Mouse (Mus musculus) C2C12 (cell line): Measurements from ENCODE around the gene Lgals3bp. TPM values are rescaled to one million over a fixed set of nuclear protein-coding genes. Genes with fewer than 3 reads are reported as not detected.

ENCODE experiments used
- H3K27me3 ChIP-seq: one replicate; pipeline ENCODE4 v1.6.1; 2011; ENCODE audit not compliant: control insufficient read depth, insufficient read depth, insufficient read length
- H3K36me3 ChIP-seq: one replicate; pipeline ENCODE4 v1.6.1; 2011; ENCODE audit not compliant: control insufficient read depth, insufficient read depth
- H3K4me3 ChIP-seq: one replicate; pipeline ENCODE4 v1.5.1; 2011; ENCODE audit warnings: mild to moderate bottlenecking, control low read depth; ENCODE audit not compliant: poor library complexity, insufficient read depth, severe bottlenecking
- H3K79me2 ChIP-seq: one replicate; pipeline ENCODE4 v1.6.1; 2011; ENCODE audit not compliant: control insufficient read depth, insufficient read depth
- H3K79me3 ChIP-seq: one replicate; pipeline ENCODE4 v1.6.1; 2011; ENCODE audit warnings: low read depth, control low read depth
- H3ac ChIP-seq: one replicate; pipeline ENCODE3; 2011; ENCODE audit warnings: low read depth; ENCODE audit not compliant: control insufficient read depth, insufficient read length
- CEBPB ChIP-seq: IDR thresholded peaks from one replicate; pipeline ENCODE4 v1.6.1; 2011; ENCODE audit warnings: low read depth, mild to moderate bottlenecking, control low read depth, moderate library complexity
- CTCF ChIP-seq: IDR thresholded peaks from one replicate; pipeline ENCODE4 v1.5.1; 2011; ENCODE audit not compliant: control insufficient read depth, insufficient read depth, insufficient read length
- FOSL1 ChIP-seq: IDR thresholded peaks from one replicate; pipeline ENCODE4 v1.8.0; 2011; ENCODE audit warnings: mild to moderate bottlenecking, low read length; ENCODE audit not compliant: poor library complexity, insufficient read depth, severe bottlenecking
- MAX ChIP-seq: IDR thresholded peaks from one replicate; pipeline ENCODE4 v1.6.1; 2011; ENCODE audit warnings: mild to moderate bottlenecking, control low read depth
- MYOD1 ChIP-seq: IDR thresholded peaks from one replicate; pipeline ENCODE4 v1.6.1; 2011; ENCODE audit warnings: low read depth; ENCODE audit not compliant: control insufficient read depth, insufficient read length
- MYOG ChIP-seq: IDR thresholded peaks from one replicate; pipeline ENCODE4 v1.6.1; 2011; ENCODE audit not compliant: control insufficient read depth, insufficient read length; ENCODE audit errors: extremely low read depth
- USF1 ChIP-seq: IDR thresholded peaks from one replicate; pipeline ENCODE4 v1.6.1; 2011; ENCODE audit warnings: low read depth, mild to moderate bottlenecking, control low read depth, moderate library complexity
- polyA plus RNA-seq: library from polyadenylated mRNA; unstranded; fragments of >200 nt; fragmentation: generic; extraction: Trizol; gene quantifications from one replicate; pipeline ENCODE4 v1.2.1, GENCODE M21; 2012; ENCODE audit warnings: missing spikeins

Gene Lgals3bp
- polyA plus RNA-seq, 1 experiment = 6.6 TPM

DNA sequence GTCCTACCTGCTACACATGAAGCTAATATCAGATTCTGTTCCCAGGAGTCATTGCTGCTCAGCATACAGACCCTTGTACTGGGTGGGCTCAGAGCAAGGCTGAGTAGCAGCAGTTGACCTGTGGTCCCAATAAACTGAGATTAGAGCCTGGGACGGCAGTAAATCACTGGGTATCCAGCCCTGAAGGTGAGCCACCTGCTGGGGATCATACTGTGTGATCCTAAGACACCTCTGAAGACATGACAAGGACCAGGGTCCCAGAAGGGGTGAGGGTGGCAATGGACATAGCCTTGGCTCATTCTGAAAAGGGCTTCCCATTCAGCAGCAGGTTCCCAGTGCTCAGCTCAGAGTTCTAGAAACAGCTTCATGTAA, 8.2 kb upstream of the Lgals3bp start:
- H3K36me3 ChIP-seq = peaks cover 31% of the 10 kb centered on the region

GRCm38 (mm10) chr11:118409106-118410072, 7.5 kb upstream of the Lgals3bp start:
- Histone ChIP-seq H3K4me3 (no peak overlapping the region), H3K36me3 (peaks cover 26% of the 10 kb centered on the region), H3K27me3 (no peaks in the 10 kb centered on the region), H3ac (no peak overlapping the region), H3K79me2 (no peaks in the 10 kb centered on the region), H3K79me3 (no peaks in the 10 kb centered on the region)
- TF ChIP-seq MAX = no peak
- no peak for TF ChIP-seq USF1
- no peak for TF ChIP-seq CEBPB
- TF ChIP-seq CTCF = no peak

More for the DNA sequence above, 8.2 kb upstream of the Lgals3bp start:
- Histone ChIP-seq H3K79me2 (no peaks in the 10 kb centered on the region), H3ac (no peak overlapping the region), H3K4me3 (no peak overlapping the region), H3K27me3 (no peaks in the 10 kb centered on the region), H3K79me3 (no peaks in the 10 kb centered on the region)
- TF ChIP-seq MAX (no peak), USF1 (no peak), CTCF (no peak), CEBPB (no peak), FOSL1 (no peak), MYOG (no peak), MYOD1 (no peak)

GRCm38 (mm10) chr11:118408051-118408740, 6.3 kb upstream of the Lgals3bp start:
- Histone ChIP-seq H3K4me3 (no peak overlapping the region), H3K79me2 (no peaks in the 10 kb centered on the region)

GRCm38 (mm10) chr11:118407318-118407910, 5.5 kb upstream of the Lgals3bp start:
- Histone ChIP-seq H3K27me3 (no peaks in the 10 kb centered on the region), H3K79me3 (no peaks in the 10 kb centered on the region), H3K79me2 (no peaks in the 10 kb centered on the region), H3K36me3 (peaks cover 22% of the 10 kb centered on the region), H3ac (no peak overlapping the region), H3K4me3 (no peak overlapping the region)
- no peak for TF ChIP-seq CEBPB
- no peak for TF ChIP-seq FOSL1
- TF ChIP-seq CTCF = no peak
- no peak for TF ChIP-seq MYOD1
- no peak for TF ChIP-seq USF1
- no peak for TF ChIP-seq MYOG
- no peak for TF ChIP-seq MAX

More at GRCm38 (mm10) chr11:118408051-118408740, 6.3 kb upstream of the Lgals3bp start:
- Histone ChIP-seq H3K27me3 (no peaks in the 10 kb centered on the region), H3K79me3 (no peaks in the 10 kb centered on the region), H3K36me3 (peaks cover 22% of the 10 kb centered on the region), H3ac (no peak overlapping the region)
- TF ChIP-seq USF1 = no peak
- TF ChIP-seq MAX = no peak
- no peak for TF ChIP-seq CTCF
- TF ChIP-seq CEBPB = no peak
- TF ChIP-seq FOSL1 = no peak
- no peak for TF ChIP-seq MYOD1
- TF ChIP-seq MYOG = no peak

DNA sequence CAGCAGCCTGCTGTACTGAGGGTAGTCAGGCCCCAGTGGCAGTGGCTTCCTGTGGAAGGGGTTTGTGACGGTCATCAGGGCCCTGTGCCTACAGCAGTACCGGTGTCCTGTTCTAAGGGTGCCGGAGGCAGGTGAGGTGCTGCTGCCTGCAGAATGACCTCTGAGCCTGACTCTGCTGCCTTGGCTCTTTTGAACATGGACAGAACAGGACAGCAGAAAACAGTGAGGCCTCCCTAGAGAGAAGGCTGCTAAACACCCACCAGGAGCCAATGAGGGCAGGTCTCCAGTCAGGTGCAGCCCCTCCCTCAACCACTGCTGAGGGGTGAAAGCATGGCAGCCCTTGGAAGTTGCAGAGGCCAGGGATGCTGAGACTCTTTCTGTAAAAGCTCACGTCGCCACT, 4.6 kb upstream of the Lgals3bp start:
- TF ChIP-seq CTCF (no peak), USF1 (no peak), FOSL1 (no peak), MYOG (no peak), MAX (no peak), MYOD1 (no peak), CEBPB (no peak)
- peaks cover 22% of the 10 kb centered on the region for H3K36me3 ChIP-seq
- no peaks in the 10 kb centered on the region for H3K27me3 ChIP-seq
- no peak overlapping the region for H3K4me3 ChIP-seq
- H3K79me3 ChIP-seq = no peaks in the 10 kb centered on the region
- no peaks in the 10 kb centered on the region for H3K79me2 ChIP-seq
- H3ac ChIP-seq = no peak overlapping the region
